Mouse (Mus musculus) heart, adult 9 months (tissue): ENCODE data around the gene AL732309.1.
"Not testable (repeated sequence)": the region's sequence is repeated elsewhere in the genome, so short reads cannot be mapped to it uniquely, and the experiment has no call there.

Experiments used
- DNase-seq, 2 experiments: peaks; one replicate each; pipeline ENCODE4 v3.0.0; 2022; ENCODE audit warnings: low spot score in 2 of 2

Gene AL732309.1

DNA sequence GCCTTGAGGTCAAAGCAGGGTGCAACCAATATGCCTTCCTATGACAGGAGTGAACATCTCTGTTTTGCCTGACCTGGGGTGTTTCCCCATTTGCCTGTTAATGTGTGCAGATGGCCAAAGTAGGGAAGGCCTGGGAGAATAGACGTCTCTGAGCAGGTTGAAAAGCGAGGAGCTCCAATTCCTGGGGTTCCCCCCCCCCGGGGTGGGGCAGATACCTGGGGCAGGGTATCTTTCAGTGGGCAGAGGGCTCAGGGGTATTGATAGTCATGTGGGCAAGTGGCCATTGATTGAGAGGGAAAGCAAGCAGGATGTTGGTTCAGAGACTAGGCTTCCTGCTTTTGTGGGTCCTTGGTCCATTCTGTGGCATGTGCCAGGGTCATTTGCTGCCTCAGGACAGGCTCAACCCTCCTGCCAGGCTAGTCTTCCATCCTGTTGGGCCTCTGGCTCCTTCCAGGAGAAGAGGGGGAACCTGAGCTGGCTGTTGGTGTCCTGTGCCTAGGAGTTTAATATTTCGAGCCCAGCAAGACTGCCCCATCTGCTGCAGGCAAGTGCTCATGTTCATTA is 21.2 kb upstream of the AL732309.1 start:
- no peak for DNase-seq

DNA sequence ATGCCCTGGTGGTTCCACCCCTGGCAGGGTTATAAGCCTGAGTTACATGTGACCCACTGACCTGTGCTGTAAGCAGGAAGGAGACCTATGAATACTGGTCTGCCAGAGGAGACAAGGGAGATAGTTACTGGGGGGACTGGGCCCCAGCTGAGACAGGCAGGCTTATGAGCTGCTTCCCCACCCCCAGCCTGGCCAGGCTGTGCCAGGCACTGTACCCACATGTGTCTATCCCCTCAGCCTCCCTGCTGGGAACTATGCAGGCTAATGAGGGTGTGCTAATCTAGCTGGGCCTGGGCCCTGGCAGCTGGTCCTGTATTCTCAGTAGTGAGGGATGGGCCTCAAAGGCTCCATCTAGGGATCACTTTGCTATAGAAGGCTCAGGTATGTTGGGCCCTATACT is 20.6 kb upstream of the AL732309.1 start:
- no peak for DNase-seq

GRCm38 (mm10) chr2:25266720-25267119 is 20.1 kb upstream of the AL732309.1 start:
- DNase-seq: peak; percentile 36 to 46

- DNase-seq: peak; percentile 40 to 71
These were observed 19.4 kb upstream of the AL732309.1 start for GRCm38 (mm10) chr2:25265897-25266656.

DNA sequence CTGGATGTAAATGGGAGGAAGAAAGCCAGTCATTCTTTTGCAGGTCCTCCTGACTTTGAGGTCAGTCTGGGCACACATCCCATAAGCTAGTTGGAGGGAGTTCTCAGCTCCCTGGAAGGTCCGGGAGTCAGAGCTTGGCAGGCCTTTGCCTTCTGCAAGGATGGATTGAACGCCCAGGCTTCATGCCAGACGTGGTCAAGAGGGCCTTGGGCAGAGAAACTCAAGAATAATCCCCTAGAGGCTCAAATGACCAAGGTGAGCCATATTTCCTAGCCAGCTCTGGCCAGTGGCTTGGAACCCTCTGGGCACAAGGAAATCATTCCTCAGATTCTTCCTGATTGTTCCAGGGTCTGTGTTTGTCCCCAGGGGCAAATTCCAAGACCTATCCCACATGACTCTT is 18.2 kb upstream of the AL732309.1 start:
- no peak for DNase-seq

- DNase-seq: no peak
These were observed 17.6 kb upstream of the AL732309.1 start for GRCm38 (mm10) chr2:25264286-25264660.

DNA sequence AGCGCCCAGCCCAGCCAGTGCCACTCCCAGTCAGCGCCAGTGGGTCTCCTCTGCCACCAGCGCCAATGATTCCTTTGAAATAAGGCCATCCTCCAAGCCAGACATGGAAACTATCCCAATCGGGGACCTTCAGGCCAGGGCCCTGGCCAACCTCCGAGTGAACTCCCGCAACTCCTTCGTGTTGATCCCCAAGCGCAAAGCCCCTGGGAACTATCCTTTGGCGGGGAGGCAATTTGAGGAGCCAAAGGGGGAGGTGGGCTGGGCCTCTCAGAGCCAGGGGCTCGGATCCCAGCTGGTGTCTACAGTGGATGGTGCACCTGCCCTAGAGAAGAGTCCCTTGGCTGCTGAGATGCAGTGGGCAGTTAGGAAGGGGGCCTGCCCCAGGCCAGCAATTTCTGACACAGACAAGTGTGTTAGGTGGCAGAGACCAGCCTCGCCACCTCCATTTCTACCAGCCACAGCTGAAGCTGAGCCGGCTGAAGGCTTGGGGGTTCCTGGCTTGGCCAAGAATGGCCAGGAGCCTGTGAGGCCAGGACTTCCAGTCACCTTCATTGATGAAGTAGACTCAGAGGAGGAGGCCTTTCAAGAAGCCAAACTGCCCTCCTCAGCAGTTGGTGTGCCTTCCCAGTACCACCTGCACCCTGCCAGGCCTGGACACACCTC is 17.1 kb upstream of the AL732309.1 start:
- DNase-seq: no peak

DNA sequence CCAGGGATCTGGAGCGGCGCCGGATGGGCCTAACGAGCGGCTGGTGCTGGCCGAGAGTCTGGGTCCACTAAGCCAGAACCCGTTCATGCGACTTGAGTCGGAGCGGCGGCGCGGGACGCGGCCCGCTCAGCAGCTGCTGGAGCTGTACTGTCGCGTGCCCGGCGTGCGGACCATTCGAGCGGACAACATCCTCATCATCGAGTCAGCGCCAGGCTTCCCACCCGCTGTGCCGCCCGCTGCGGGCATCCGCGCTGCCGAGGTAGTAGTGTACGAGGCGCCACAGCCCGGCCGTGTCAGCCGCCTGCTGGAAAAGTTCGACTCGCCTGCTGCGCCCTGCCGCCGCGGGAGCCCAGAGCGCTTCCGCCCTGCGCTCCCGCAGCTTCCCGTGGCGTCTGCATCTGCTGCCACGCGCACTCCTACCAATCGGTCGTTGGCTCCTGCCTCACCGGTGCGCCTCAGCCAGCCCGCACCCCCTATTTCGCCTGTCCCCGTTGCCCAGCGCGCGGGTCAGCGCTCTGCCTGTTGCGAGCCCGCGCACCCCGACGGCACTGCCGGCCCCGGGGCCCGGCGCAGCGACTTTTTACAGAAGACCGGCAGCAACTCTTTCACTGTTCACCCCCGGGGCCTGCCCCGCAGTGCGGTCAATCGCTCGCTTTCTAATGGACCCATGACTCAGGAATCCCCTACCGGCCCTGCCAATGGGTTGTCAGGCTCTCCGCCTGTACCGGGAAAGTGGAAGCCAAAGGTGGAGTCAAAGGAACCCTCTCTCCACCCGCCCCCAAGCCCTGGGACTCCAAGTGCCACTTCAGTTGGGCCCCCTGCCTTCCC is 16.3 kb upstream of the AL732309.1 start:
- no peak for DNase-seq

GRCm38 (mm10) chr2:25262291-25262767 is 15.7 kb upstream of the AL732309.1 start, which contains the start of gene Tprn:
TSS of gene Tprn (plus strand) at chr2:25262618.
- peak; percentile 96 to 98 for DNase-seq

GRCm38 (mm10) chr2:25261870-25262269 is 15.2 kb upstream of the AL732309.1 start:
- no peak for DNase-seq

DNA sequence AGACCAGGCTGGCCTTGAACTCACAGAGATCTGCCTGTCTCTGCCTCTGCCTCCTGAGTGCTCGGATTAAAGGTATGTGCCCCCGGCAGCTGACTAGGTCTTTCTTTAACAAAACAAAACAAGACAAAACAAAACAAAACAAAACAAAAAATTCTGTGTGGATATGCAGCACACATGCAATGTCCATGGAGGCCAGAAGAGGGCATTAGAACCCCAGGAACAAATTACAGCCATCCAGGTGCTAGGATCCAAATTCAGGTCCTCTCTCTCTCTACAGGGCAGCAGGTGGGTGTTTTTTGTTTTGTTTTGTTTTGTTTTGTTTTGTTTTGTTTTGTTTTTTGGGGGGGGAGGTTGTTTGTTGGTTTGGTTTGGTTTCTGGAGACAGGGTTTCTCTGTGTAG is 12.2 kb upstream of the AL732309.1 start:
- DNase-seq: no peak

DNA sequence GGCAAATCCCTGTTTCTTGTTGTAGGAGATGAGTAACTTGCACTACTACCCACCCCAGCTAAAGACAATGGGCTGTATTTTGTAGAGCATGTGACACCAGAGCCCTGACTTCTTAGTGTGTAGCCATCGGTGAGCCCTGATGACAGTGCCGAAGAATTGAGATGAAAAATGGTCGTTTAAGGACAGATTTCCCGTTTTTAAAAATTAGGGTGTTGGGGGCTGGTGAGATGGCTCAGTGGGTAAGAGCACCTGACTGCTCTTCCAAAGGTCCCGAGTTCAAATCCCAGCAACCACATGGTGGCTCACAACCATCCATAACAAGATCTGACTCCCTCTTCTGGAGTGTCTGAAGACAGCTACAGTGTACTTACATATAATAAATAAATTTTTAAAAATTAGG is 10.6 kb upstream of the AL732309.1 start:
- DNase-seq: not testable (repeated sequence)

DNA sequence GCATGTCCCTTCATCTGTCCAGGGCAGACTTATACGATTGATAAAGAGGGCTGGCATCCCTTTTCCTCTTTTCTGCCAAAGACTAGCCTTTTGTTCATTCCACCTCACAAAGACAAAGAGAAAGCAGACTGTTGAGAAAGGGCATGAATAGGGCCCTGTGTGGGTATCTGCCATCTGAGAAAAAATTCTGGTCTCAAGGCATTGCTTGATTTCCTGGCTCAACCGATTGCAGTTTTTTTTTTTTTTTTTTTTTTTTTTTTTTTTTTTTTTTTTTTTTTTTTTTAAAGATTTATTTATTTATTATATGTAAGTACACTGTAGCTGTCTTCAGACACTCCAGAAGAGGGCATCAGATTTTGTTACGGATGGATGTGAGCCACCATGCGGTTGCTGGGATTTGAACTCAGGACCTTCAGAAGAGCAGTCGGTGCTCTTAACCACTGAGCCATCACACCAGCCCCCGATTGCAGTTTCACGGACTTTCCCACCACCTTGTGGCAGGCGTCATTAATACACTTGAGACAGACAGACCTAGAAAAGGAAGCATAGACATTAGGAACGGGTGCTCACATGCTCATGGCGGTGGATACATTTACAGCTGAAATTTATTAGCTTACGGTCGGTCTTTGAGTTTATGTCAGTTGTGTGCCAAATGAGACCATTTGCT is 9.9 kb upstream of the AL732309.1 start:
- not testable (repeated sequence) for DNase-seq

DNA sequence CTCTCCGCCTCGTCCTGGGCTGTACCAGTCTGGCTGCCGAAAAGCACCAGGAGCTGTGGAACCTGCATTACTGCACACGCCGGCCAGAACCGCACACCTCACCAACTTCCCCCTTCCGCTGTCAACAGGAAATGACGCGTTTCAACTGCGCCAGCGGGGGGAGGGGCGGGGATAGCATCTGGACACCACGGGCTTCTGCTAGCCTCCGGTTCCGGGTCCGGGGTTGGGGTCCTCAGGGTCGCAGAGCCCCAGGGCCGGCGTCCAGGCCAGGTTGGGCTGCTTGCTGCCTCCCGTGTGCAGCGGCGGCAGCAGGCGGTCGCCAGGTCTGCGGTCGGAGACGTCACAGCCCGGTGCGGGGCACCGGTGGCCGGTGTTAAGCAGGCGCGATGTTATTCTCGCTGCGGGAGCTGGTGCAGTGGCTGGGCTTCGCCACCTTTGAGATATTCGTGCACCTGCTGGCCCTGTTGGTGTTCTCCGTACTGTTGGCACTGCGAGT is 8.7 kb upstream of the AL732309.1 start, which contains the start of gene Tmem203:
TSS of gene Tmem203 (plus strand) at position 156 of the 496 bp plus-strand sequence.
- DNase-seq: peak; percentile 82 to 85

DNA sequence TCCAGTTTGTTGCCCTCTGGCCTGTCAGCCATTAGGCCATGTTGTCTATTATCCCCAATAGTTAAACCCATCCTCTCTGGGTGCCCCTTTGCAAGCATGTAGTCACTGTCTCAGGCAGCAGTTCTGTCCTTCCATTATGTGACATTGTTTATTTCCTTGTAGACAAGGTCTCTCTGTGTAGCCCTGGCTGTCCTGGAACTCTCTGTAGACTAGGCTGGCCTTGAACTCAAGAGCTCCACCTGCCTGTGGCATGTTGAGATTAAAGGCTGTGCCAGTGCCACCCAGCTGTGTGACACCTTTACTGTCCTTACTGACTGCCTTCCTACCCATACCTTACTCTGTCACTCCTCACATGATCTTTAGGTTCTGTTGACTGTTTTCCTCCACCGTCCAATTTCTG is 5.7 kb upstream of the AL732309.1 start:
- DNase-seq: no peak

DNA sequence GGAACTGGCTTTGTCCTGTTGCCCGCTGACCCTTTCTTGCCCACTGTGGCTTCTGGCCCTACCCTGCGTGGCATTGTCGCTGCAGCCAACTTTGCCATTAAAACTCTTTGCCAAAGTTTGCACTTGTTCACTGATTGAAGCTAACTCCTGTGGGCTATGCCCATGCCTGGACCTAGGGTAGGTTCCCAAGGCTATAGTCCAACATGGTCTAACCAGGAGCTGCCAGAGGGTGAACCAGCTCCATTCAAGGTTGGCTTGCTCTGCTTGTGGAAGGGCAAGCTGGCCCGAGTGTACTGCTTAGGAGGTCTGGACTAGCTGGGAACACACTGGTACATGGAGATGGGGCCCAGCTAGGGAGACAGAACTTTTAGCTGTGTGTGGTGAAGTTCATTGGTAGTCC is 2.5 kb downstream of the AL732309.1 start:
- DNase-seq: no peak

- DNase-seq: no peak
These were observed 3.3 kb downstream of the AL732309.1 start for GRCm38 (mm10) chr2:25243342-25243741.

DNA sequence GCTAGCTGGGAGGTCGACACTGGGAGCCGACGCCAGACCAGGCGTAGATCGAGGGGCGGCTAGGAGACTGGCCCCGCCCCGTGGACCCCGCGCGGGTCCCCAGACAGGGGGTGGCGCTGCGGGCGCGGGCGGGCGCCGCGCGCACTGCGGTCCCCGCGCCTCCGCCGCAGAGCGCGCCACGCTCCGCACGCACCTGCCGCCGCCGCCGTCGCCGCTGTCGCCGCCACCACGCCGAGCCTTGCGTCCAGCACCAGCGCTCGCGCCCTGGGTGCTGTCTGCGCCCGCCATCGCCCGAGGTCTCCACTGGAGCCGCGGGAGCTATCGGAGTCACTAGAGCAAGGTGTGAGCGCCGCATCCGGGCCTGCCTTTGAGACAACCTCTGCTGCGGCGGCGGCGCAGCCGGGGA is 4.6 kb downstream of the AL732309.1 start, which contains the start of the genes Rnf208 and Cysrt1:
TSS of gene Rnf208 (plus strand) at position 155 of the 406 bp plus-strand sequence.
TSS of gene Cysrt1 (minus strand) at position 352 of the 406 bp plus-strand sequence.
- DNase-seq: no peak

DNA sequence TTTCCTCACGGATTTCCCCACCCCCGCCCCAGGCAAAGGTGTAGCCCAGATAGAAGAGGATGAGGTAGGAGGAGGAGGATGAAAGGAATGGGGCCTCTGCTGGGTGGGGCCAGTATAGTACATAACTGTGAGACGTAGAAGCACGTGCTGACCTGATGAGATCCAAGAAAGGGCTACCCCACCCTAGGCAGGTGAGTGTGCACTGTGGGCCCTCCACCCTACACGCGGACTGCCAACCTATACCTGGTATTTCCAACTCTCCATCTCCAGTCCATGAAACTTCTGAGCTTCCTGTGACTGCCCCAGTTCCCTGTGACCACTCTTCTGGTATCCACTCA is 5.3 kb downstream of the AL732309.1 start:
- no peak for DNase-seq

DNA sequence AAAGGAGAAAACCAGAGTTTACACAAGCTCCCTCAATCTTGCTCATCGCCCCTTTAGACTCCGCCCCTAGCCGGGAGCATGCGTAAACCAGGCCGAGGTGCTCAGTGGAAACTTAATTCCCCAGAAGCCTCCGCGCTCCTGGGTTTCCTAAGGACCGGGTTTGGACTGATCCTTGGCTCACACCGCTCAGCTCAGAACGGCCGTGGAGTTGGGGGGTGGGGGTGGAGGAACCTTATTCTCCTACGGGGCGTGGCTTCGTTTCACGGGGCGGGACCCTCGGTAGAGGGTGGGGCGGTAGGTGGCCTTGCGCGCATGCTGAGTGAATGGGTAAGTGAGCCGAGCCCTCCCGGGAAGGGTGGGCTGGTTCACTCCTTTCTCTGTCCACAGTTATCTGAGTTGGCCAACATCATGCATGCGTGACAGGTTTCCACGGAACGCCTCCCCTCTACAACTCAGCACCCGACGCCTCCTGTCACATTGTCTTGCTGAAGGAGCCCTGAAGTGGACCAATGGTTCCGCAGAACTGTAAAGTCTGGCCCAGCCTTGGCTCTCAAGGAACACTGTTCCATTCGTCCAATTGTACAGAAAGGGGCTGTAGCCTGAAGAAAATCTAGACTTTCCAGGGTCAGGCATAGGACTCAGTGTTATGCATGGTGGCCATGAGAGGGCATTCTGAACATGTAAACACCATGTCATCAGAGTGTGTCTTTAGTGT is 5.8 kb downstream of the AL732309.1 start:
- DNase-seq: peak; percentile 57 to 60
